Mouse (Mus musculus): ENCODE results near the gene Snap91. TPM values are rescaled to one million over a fixed set of nuclear protein-coding genes. Genes with fewer than 3 reads are reported as not detected.

Snap91 gene
- polyA plus RNA-seq, 1 experiment from 2014 or later: 4.9 TPM

Other genes starting within 250 kb of the Snap91 start
- gene Me1, start 184.7 kb downstream of the Snap91 start, polyA plus RNA-seq (2015; fragmentation: Nextera tagmentation; extraction: Ambion mirVana): 26.6 and 39.2 TPM in 2 replicates
- gene Prss35, start 137.0 kb downstream of the Snap91 start, polyA plus RNA-seq (2015; fragmentation: Nextera tagmentation; extraction: Ambion mirVana): 21.9 and 23.0 TPM in 2 replicates
- gene Ripply2, start 134.9 kb upstream of the Snap91 start, polyA plus RNA-seq (2015; fragmentation: Nextera tagmentation; extraction: Ambion mirVana): 0.31 TPM in 1 of 2 replicates, not detected in the other
- 50.0 and 52.6 TPM in 2 replicates for gene Cyb5r4, start 141.4 kb upstream of the Snap91 start, polyA plus RNA-seq (2015; fragmentation: Nextera tagmentation; extraction: Ambion mirVana)

Measured in stomach, embryonic 16.5 days (tissue).